Mouse (Mus musculus) neural tube, embryonic 12.5 days (tissue): ENCODE results near the gene Sorl1. TPM values are rescaled to one million over a fixed set of nuclear protein-coding genes. Genes with fewer than 3 reads are reported as not detected.

Experiments
- ATAC-seq: fragments of 200-750 bp; cut with Nextera tagmentation; 2 replicates; pipeline ENCODE4 v1.8.0; 2017; ENCODE audit warnings: low read depth, mild to moderate bottlenecking, moderate TSS enrichment, moderate library complexity; ENCODE audit not compliant: low FRiP score
- H3K27ac ChIP-seq: fragments of 300-500 bp; sonication (generic); 2 replicates; pipeline ENCODE4 v1.5.1; 2016
- H3K27me3 ChIP-seq: fragments of 300-500 bp; sonication (generic); replicated peaks from 2 replicates; pipeline ENCODE4 v1.6.1; 2016; ENCODE audit warnings: mild to moderate bottlenecking
- H3K36me3 ChIP-seq: fragments of 300-500 bp; sonication (generic); 2 replicates; pipeline ENCODE4 v1.6.1; 2016; ENCODE audit warnings: mild to moderate bottlenecking
- H3K4me1 ChIP-seq: fragments of 300-500 bp; sonication (generic); 2 replicates; pipeline ENCODE4 v1.6.1; 2016
- H3K4me2 ChIP-seq: fragments of 300-500 bp; sonication (generic); replicated peaks from 2 replicates; pipeline ENCODE4 v1.6.1; 2016; ENCODE audit warnings: mild to moderate bottlenecking
- H3K4me3 ChIP-seq: fragments of 300-500 bp; sonication (generic); 2 replicates; pipeline ENCODE4 v1.5.1; 2016
- H3K9ac ChIP-seq: fragments of 300-500 bp; sonication (generic); 2 replicates; pipeline ENCODE4 v1.6.1; 2016; ENCODE audit warnings: mild to moderate bottlenecking
- H3K9me3 ChIP-seq: fragments of 300-500 bp; sonication (generic); 2 replicates; pipeline ENCODE4 v1.6.1; 2016; ENCODE audit warnings: mild to moderate bottlenecking
- WGBS: fragments of 180-500 bp; shearing (Covaris S2); methylation state at CpG from one replicate; pipeline ENCODE4 v1.1.7; 2016; 5-methylcytosine and 5-hydroxymethylcytosine counted together
- polyA plus RNA-seq: library from polyadenylated mRNA; unstranded; fragments of >200 nt; fragmentation: Nextera tagmentation; extraction: Ambion mirVana; gene quantifications from 2 replicates; pipeline ENCODE4 v1.2.1, GENCODE M21; 2016

The Sorl1 gene
- polyA plus RNA-seq, 1 experiment from 2014 or later, result 16.4 TPM

DNA sequence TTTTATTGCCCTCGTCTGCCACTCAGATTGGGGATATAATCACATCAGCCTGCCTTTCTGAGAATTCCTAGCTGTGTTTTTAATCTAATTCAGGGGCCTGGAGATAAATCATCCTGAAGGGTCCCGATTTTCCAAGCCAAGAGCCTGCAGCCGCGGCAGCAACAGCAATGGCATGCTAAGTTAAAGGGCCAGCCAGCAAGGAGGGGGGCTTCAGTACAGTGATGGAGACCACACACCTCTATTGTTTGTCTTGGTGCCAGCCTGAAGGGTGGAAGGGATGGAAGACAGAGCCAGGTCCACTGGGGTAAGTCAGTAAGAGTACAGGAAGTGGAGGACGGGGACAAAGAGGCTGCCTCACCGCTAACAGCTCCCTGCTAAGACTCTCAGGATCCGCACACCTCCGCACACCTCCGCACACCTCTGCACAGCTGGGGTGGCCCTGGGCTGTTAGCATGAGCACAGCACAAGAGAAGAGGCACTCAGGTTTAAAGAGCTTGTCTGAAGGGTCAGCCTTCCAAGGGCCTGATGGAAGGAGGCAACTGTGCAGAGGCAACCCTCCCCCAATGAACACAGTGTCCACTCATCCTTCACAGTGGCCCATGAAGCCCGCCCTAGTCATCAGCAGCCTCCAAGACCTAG lies 7.6 kb downstream of the Sorl1 start:
- Histone ChIP-seq H3K4me1 (peaks cover 20% of the 10 kb centered on the region), H3K9me3 (no peaks in the 10 kb centered on the region), H3K4me2 (peak overlapping the region; percentile 22; the same call in 1 of the 2 replicates), H3K27me3 (no peaks in the 10 kb centered on the region), H3K27ac (peak overlapping the region; percentile 71), H3K9ac (0 out of 2 replicates have a peak overlapping the region, but pooled peaks have one; percentile 22), H3K36me3 (no peaks in the 10 kb centered on the region), H3K4me3 (no peak overlapping the region)
- ATAC-seq, result peak; percentile 63
- WGBS, result 50% methylated on average over 10 of the region's 10 CpGs

DNA sequence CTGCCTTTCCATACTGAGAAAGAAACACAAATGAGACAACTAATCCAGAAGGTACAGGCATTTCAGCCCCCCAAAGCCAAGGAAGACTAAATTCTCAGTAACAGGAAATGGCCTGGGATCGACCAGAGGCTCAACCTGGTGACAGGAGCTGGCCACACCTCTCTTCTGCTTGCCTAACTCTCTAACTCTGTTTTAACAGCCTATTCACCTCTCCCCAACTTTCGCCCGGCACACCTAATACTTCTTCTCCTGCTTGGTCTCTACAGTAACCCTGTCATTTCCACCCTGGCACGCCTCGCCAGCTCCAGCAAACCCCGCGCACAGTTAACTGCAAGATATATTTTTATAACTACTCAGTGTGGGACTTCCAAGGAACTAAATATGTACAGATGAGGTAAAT lies 9.0 kb downstream of the Sorl1 start:
- no peak for ATAC-seq
- Histone ChIP-seq H3K36me3 (no peaks in the 10 kb centered on the region), H3K9ac (no peak overlapping the region), H3K27me3 (no peaks in the 10 kb centered on the region), H3K9me3 (no peaks in the 10 kb centered on the region), H3K27ac (no peak overlapping the region), H3K4me3 (no peak overlapping the region), H3K4me1 (peaks cover 28% of the 10 kb centered on the region), H3K4me2 (no peak overlapping the region)
- 90% methylated on average over 7 of the region's 7 CpGs for WGBS

DNA sequence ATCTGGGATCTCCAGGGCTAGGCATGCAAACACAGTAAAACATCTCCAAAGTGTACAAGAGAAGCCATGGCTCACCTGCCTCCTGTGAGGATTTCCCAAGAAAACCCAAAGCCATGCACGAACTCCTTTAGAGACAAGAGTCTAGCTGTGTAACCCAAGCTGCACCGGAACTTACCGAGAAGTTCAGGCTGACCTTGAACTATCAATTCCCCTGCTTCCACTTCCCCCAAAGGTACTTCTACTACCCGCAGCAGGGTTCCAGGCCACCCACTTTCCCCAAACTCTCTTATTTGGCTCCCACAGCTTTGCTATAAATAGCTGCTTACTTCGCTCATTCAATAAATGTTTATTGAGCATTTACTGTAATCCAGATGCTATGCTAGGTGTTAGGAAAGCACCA lies 10.8 kb downstream of the Sorl1 start:
- Histone ChIP-seq H3K4me3 (no peak overlapping the region), H3K36me3 (no peaks in the 10 kb centered on the region), H3K4me2 (no peak overlapping the region), H3K27ac (no peak overlapping the region), H3K9ac (no peak overlapping the region), H3K9me3 (no peaks in the 10 kb centered on the region), H3K4me1 (peaks cover 34% of the 10 kb centered on the region), H3K27me3 (no peaks in the 10 kb centered on the region)
- no peak for ATAC-seq
- 90% methylated on average over 5 of the region's 5 CpGs for WGBS

DNA sequence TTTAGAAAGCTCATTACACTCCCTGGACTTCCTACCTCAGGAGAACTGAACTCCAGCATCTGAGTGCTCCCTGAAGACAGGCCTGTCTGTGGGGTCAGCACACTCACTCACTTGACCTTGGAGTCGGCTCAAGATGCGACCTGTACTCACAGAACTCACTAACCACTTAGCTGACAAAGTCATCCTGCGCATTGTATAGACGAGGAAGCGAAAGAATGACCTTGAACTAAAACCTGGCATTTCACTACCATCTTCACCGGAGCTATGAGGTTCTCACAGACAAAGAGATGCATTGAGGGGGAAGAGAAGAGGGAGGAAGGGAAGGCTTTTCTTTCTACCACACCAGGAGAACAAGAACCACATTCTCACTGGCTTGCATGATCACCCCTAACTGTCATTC lies 11.4 kb downstream of the Sorl1 start:
- Histone ChIP-seq H3K36me3 (no peaks in the 10 kb centered on the region), H3K4me2 (no peak overlapping the region), H3K9me3 (no peaks in the 10 kb centered on the region), H3K27me3 (no peaks in the 10 kb centered on the region), H3K4me1 (peaks cover 33% of the 10 kb centered on the region), H3K27ac (no peak overlapping the region), H3K4me3 (no peak overlapping the region), H3K9ac (no peak overlapping the region)
- no peak for ATAC-seq
- 91% methylated on average over 6 of the region's 6 CpGs for WGBS

GRCm38 (mm10) chr9:42111256-42111655 lies 12.8 kb downstream of the Sorl1 start:
- Histone ChIP-seq H3K4me3 (no peak overlapping the region), H3K27me3 (no peaks in the 10 kb centered on the region), H3K9me3 (no peaks in the 10 kb centered on the region), H3K9ac (no peak overlapping the region), H3K4me2 (no peak overlapping the region), H3K36me3 (no peaks in the 10 kb centered on the region), H3K27ac (no peak overlapping the region), H3K4me1 (peaks cover 20% of the 10 kb centered on the region)
- ATAC-seq, result no peak
- WGBS, result 90% methylated on average over 7 of the region's 7 CpGs

DNA sequence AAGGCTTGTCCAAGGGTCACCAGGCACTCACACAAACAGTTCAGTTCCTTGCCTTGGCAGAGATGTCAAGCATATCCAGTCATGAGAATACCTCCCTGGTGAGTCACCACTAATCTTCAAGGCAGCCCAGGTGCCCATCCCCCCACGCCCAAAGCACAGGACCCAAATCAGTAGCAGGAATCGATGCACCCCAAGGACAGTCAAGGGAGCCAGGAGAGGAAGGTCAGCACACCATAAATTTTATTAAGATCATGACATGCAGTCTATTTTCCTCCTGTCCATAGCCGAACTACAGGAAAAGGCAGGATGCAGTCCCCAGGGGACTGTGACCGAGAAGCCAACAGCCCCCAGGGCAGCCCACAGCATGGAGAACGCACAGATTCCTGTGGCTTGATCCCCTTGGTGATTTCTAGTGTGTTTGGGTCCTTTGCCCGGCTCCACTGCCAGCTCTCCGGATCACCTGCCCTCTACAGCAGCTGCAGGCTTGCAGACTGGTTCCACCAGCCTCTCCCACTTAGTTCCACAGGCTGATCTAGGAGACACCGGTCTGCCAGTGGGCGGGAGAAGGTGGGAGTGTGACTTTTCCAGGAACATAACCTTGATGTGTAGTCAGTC lies 14.2 kb downstream of the Sorl1 start:
- ATAC-seq, result no peak; the same call in 1 of the 2 replicates
- Histone ChIP-seq H3K4me2 (no peak overlapping the region; the same call in 1 of the 2 replicates), H3K4me3 (no peak overlapping the region), H3K27me3 (no peaks in the 10 kb centered on the region), H3K9ac (no peak overlapping the region), H3K27ac (no peak overlapping the region), H3K36me3 (no peaks in the 10 kb centered on the region), H3K4me1 (peaks cover 15% of the 10 kb centered on the region), H3K9me3 (no peaks in the 10 kb centered on the region)
- 51% methylated on average over 9 of the region's 9 CpGs for WGBS

DNA sequence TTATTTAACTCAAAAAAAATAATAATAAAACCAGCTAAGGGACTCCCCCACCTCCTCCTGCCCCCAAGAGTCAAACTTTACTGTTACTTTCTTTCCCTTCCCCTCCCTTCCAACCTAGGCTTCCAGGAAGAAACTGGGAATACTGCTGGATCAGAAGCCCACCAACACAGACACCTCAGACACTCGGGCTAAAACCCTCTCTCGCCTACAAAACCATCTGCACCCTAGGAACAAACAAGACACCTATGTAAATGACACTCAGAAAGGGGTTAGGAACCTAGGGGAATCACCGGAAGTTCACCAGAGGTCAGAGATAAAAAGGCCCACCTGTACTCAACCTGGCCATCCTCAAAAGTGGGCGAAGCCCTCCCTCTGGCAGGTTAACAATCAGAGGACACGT lies 15.0 kb downstream of the Sorl1 start:
- H3K36me3 ChIP-seq, result no peaks in the 10 kb centered on the region
- no peak for ATAC-seq
- no peak overlapping the region for H3K4me2 ChIP-seq
- H3K4me3 ChIP-seq, result no peak overlapping the region
- H3K27ac ChIP-seq, result no peak overlapping the region
- H3K9me3 ChIP-seq, result no peaks in the 10 kb centered on the region
- H3K27me3 ChIP-seq, result no peaks in the 10 kb centered on the region
- peaks cover 15% of the 10 kb centered on the region for H3K4me1 ChIP-seq
- WGBS, result 64% methylated on average over 5 of the region's 5 CpGs
- H3K9ac ChIP-seq, result no peak overlapping the region

- Histone ChIP-seq H3K9me3 (no peaks in the 10 kb centered on the region), H3K4me1 (peaks cover 15% of the 10 kb centered on the region), H3K36me3 (no peaks in the 10 kb centered on the region), H3K4me2 (no peak overlapping the region), H3K27ac (no peak overlapping the region), H3K27me3 (no peaks in the 10 kb centered on the region), H3K4me3 (no peak overlapping the region), H3K9ac (no peak overlapping the region)
- WGBS, result 56% methylated on average over 6 of the region's 6 CpGs
- ATAC-seq, result no peak
These were observed 15.6 kb downstream of the Sorl1 start for GRCm38 (mm10) chr9:42108369-42108951.

GRCm38 (mm10) chr9:42107062-42107461 lies 17.0 kb downstream of the Sorl1 start:
- ATAC-seq, result no peak
- no peak overlapping the region for H3K9ac ChIP-seq
- no peaks in the 10 kb centered on the region for H3K27me3 ChIP-seq
- H3K4me3 ChIP-seq, result no peak overlapping the region
- peaks cover 15% of the 10 kb centered on the region for H3K4me1 ChIP-seq
- no peaks in the 10 kb centered on the region for H3K9me3 ChIP-seq
- H3K4me2 ChIP-seq, result no peak overlapping the region
- WGBS, result 95% methylated on average over 10 of the region's 10 CpGs
- no peak overlapping the region for H3K27ac ChIP-seq
- no peaks in the 10 kb centered on the region for H3K36me3 ChIP-seq

DNA sequence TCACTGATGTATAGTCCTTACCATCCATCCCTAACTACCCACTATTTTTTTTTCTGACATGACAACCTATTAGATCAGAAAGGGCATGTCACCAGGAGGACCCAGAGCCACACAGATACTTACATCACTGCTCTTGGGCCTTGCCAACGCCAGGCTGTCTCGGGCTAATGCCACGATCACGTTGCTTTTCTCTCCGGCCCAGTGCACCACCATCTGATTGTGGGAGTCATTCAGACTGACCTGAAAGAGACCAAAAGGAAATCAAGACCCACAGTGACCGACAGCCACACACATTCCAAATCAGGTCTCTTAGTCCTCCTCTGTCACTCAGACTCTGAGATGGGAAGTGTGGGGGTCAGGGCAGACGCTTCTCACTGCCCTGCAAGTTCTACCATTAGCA lies 17.8 kb downstream of the Sorl1 start:
- 87% methylated on average over 7 of the region's 7 CpGs for WGBS
- H3K27me3 ChIP-seq, result no peaks in the 10 kb centered on the region
- no peak overlapping the region for H3K27ac ChIP-seq
- no peak overlapping the region for H3K4me3 ChIP-seq
- H3K9ac ChIP-seq, result no peak overlapping the region
- no peaks in the 10 kb centered on the region for H3K36me3 ChIP-seq
- H3K9me3 ChIP-seq, result no peaks in the 10 kb centered on the region
- H3K4me1 ChIP-seq, result peaks cover 15% of the 10 kb centered on the region
- no peak for ATAC-seq
- H3K4me2 ChIP-seq, result no peak overlapping the region

GRCm38 (mm10) chr9:42103546-42103945 lies 20.6 kb downstream of the Sorl1 start:
- no peak overlapping the region for H3K4me2 ChIP-seq
- H3K27me3 ChIP-seq, result no peaks in the 10 kb centered on the region
- H3K4me1 ChIP-seq, result no peaks in the 10 kb centered on the region
- ATAC-seq, result no peak
- H3K27ac ChIP-seq, result no peak overlapping the region
- no peaks in the 10 kb centered on the region for H3K9me3 ChIP-seq
- 94% methylated on average over 7 of the region's 7 CpGs for WGBS
- no peak overlapping the region for H3K4me3 ChIP-seq
- H3K36me3 ChIP-seq, result no peaks in the 10 kb centered on the region
- H3K9ac ChIP-seq, result no peak overlapping the region

DNA sequence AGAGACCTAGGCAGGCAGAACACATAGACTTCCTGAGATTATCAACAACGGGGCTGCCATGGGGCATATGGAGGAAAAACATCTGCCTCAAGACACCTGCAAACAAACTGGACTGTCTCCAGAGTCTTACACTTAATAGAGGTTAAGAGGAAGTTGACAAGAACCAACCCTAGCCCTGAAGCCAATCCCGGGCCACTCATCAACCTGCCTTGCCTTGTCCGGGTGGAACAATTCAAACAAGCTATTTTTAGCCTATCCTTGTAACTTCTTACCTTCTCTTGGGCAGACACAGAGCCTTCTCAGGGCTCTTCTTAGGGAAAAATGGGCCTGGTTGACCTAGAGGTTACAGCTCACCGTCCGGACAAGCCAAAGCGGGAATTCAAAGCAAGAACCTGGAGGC lies 22.1 kb downstream of the Sorl1 start:
- Histone ChIP-seq H3K9me3 (no peaks in the 10 kb centered on the region), H3K4me1 (no peaks in the 10 kb centered on the region), H3K4me3 (no peak overlapping the region), H3K9ac (no peak overlapping the region), H3K36me3 (peaks cover 6% of the 10 kb centered on the region; the same call in 1 of the 2 replicates), H3K27ac (no peak overlapping the region), H3K4me2 (no peak overlapping the region), H3K27me3 (no peaks in the 10 kb centered on the region)
- ATAC-seq, result no peak
- 93% methylated on average over 6 of the region's 6 CpGs for WGBS
